Mouse (Mus musculus) adrenal gland, adult (tissue): ENCODE results near the gene Grm4.
A peak's percentile ranks its signal among the peaks of the same experiment; 100 is the strongest.

Experiments used
- DNase-seq, 2 experiments: peaks; one replicate each; pipeline ENCODE4 v3.0.0; 2022 to 2023; ENCODE audit warnings: low spot score in 1 of 2; ENCODE audit not compliant: inconsistent age in 2 of 2

Gene Grm4

GRCm38 (mm10) chr17:27451787-27452186, 69.4 kb downstream of the Grm4 start:
- no peak for DNase-seq

DNA sequence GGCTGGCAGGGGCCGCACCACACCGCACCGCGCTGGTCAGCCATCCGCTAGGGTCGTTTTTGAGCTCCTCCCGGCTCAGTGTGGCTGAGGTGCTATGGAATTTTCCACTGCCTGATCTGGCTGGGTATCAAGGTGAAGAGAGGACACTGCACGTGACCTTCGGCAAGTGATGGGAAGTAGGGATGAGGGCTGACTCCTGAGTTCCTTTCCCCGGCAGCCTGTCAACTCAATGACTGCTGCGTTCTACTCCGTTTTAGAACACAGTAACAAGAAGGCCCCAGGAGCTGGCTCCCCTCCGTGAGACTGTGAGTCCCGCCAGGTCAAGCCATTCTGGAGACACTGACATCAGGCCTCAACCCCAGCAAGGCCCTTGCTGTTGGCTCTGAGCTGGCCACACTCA, 70.0 kb downstream of the Grm4 start:
- DNase-seq: peak in 1 of 2 experiments; percentile 36

GRCm38 (mm10) chr17:27449757-27450330, 71.4 kb downstream of the Grm4 start:
- DNase-seq: no peak

- no peak for DNase-seq
Observed at GRCm38 (mm10) chr17:27448749-27449148, 72.5 kb downstream of the Grm4 start.

- peak; percentile 68 to 70 for DNase-seq
Observed at GRCm38 (mm10) chr17:27445364-27446075, 75.7 kb downstream of the Grm4 start.

DNA sequence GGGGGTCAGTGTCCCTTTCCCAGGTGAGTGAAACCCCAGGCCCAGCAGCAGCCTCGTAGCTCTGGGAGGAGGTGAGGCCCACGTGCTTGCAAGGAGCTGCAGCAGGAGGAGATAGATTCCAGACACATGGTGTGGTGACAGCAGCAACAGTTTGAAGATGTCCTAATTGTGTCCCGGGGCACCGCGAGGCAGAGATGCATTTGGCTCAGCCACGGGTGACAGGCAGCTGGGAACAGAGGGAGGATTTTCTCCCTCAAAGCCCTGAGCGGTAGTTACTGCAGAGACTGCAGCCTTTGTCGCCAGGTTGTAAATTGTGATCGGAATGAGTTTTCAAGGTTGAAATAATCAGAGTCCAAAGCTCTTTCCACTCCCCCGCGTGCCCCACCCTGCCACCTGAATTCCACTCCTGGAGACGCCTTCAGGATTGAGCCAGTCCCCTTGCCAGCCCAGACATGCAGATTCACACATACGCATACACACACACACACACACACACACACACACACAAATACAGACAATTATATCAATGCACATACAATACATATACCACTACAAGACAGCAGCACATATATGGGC, 78.6 kb downstream of the Grm4 start:
- DNase-seq: no peak

- no peak for DNase-seq
Observed at GRCm38 (mm10) chr17:27441778-27442177, 79.4 kb downstream of the Grm4 start.

DNA sequence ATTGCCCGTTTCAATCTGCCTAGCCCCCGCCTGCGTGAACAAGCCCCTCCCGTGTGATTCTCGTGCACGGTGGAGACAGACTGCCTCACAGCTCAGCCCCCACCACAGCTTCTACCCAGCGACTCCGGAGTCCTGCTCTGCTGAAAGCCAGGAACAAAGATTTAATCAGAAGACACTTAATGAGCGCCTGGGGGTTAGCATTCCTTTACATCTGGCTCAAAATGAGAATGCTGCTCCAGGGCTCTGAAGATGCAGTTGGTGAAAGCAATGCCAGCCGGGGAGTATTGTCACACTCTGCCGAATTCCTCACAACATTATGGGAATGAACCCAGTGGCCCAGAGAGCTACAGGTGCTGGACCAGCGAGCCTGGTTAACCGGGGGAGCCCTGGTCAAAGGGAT, 85.4 kb downstream of the Grm4 start:
- DNase-seq: no peak

DNA sequence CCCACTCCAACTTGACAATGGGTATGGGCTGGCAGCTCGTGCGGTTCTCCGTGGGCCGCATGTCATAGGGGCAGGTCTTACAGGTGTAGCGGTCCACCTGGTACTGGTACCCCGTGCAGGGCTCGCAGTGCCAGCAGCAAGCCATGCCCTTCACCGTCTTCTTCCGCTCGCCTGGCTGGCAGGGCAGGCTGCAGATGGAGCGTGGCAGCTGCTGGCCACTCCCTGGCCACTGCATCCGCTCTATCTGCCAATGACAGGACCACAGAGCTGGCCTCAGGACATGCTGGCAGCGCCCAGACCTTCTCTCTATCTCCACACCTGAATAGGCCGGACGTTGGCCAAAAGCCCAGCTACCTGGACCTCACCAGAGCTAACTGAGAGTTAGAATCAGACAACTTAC, 86.0 kb downstream of the Grm4 start:
- no peak for DNase-seq

DNA sequence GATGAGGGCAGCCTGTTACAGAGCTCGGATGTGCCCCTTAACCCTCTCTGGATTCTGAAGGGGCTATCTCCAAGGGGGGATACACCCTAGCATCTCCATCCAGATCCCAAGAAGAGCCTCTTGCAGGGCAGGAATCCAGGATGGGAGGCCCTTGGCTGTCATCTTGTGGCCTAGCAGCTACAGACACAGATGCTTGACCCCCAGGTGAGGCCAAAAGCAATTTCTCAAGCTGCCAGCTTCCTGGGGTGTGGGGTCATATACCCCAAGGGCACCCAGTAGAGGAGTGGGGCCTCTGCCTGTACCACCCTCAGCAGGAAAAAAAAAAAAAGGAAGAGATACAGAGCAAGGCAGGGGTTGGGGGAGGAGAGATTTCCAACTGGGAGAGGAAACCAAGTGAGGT, 87.1 kb downstream of the Grm4 start:
- no peak for DNase-seq

DNA sequence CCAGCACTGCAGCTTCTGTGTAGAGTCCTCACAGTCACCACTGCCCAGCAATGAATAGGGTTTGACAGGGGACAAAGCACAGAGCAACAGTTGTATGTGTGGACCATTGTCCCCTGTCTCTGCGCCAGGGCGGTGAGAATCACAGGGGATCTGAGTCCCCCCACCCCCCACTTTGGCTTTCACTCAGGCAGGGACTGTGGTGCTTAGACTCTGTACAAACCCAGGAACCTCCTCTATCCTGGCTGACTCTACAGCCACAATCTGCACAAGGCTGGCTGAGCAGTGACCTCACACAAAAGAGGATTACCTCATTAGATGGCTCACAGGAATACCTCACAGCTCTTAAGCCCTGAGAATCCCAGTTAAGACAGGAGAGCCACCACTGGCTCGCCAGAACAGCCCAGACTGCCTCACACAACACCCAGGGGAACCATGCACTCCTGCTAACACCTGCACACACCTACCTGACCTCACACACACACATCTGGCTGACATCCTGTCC, 88.0 kb downstream of the Grm4 start:
- no peak for DNase-seq

DNA sequence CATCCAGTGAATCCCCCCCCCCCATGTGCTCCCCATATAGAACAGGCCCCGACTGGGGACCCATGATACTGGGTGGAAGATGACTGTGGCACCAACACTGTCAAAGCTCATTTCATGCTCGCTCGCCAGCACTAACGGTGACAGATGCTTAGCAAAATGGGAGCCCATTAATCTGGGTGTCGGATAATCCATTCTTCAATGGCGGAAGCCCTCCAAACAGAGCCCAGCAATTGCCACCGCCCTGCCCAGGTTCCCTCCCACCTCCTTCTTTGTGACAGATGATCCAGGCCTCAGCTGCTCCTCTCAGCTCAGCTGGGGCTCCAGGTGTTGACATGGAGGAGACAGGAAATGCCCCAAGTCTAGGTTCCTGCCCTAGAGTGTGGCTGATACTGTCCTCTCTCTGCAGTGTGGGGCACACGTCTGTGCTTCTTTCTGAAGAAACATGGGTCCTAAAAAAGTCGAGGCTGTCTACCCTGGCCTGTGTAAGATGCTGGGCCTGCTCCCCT, 89.0 kb downstream of the Grm4 start:
- no peak for DNase-seq

- no peak for DNase-seq
Observed at GRCm38 (mm10) chr17:27431049-27431839, 90.0 kb downstream of the Grm4 start.

DNA sequence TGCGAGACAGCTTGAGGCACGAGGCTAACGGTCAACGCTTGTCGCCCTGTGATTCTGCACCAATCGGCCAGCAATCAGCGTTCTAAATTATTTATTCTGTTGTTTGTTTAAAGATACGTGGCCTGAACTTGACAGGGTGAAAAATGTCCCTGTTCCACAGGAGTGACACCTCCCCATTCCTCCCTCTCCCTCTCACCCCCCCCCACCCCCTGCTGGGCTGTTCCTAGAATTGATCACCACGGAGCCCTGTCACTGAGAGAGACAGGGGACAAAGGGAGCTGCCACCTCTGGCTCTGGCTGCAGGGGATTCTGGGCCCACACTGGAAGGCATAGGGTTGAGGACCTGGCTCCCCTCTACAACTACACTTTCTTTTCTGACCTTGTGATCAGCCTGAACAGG, 91.4 kb downstream of the Grm4 start:
- DNase-seq: no peak

DNA sequence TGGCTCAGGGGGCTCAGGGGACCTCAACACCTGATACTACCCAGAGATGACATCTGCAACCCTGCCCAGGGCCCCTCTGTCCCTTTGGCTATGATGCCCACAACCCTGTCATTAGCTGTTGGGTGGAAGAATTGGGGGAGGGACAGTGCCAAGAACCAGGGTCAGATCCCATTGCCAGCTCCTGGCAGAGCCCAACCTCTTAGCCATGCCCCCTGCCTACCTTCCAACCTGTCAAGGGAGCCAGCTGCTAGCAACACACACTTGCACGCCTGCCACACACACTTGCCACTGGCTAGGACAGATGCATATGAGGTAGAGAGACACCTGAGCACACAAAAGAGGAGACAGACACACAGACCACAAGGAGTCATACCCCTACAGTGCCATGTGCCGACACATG, 96.2 kb downstream of the Grm4 start:
- DNase-seq: no peak

GRCm38 (mm10) chr17:27424356-27424755, 96.8 kb downstream of the Grm4 start:
- DNase-seq: no peak

- DNase-seq: no peak
Observed at GRCm38 (mm10) chr17:27422726-27423381, 98.3 kb downstream of the Grm4 start.

GRCm38 (mm10) chr17:27422371-27422725, 98.9 kb downstream of the Grm4 start:
- no peak for DNase-seq

- DNase-seq: no peak
Observed at GRCm38 (mm10) chr17:27421837-27422236, 99.4 kb downstream of the Grm4 start.

DNA sequence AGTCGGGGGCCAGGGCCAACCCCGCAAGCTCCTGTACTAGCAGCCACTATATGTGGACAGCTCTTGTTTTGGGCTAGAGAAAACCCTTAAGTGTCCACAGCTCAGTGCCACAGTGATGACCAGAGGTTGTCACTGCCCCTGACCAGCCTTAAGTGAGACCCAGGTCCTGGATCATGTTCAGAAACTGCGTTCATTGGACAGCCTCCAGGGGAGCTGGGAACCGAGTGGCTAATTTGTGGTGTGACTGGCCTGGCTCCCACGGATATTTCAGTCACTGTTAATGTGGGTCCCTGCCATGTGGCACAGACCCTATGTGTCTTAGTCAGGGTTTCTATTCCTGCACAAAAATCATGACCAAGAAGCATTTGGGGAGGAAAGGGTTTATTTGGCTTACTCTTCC, 112.2 kb downstream of the Grm4 start:
- DNase-seq: no peak

GRCm38 (mm10) chr17:27408531-27408930, 112.7 kb downstream of the Grm4 start:
- no peak for DNase-seq
